Mouse (Mus musculus): ENCODE measurements around the gene Tubd1. TPM values are rescaled to one million over a fixed set of nuclear protein-coding genes. Genes with fewer than 3 reads are reported as not detected.
"Not testable (repeated sequence)": the region's sequence is repeated elsewhere in the genome, so short reads cannot be mapped to it uniquely, and the experiment has no call there.

The Tubd1 gene
- total RNA-seq (2021) = 1 to 10 TPM; 5.3 to 6.8 TPM
- long read RNA-seq, experiment 1, partial matches to known transcripts = 0 of 3 reads
- long read RNA-seq, experiment 1, other reads (novel, unspliced or antisense) = 0 of 3 reads
- long read RNA-seq, experiment 2, partial matches to known transcripts = 0 of 3 reads
- long read RNA-seq, experiment 2, other reads (novel, unspliced or antisense) = 1 of 3 reads

DNA sequence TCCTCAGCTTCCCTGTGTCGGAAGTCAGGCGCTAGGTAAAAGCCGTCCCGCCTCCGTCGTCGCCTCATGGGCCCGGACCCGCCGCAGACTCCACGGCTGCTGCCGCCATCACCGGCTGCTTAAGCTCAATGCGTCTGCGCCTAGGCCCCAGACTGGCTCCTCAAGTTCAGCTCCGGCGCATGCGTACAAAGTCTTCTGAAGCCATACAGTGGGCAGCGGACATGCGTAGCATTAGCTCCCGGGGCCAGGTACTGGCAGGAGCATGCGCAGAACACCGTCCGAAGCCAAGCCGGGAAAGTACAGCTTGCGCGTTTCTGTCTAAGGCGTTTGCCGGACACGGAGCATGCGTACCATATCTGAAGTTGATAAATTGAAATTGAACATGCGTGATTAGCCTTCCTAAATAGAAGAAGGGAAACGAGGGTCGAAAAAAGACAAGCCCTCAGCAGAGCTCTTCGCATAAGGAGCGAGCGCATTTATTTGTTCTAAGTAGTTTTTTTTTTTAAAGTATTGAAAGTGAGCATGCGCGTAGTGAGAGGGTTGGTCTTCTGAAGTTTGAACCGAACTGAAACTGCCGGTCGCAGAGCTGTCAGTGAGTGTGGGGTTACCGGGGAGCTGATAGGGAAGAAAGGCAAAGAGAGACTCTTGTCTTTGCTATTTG is at the start of gene Tubd1, which contains the start of gene Rps6kb1:
TSS of gene Tubd1 (plus strand) at position 353 of the 661 bp plus-strand sequence.
TSS of gene Rps6kb1 (minus strand) at position 167 of the 661 bp plus-strand sequence.
- peak; percentile 98 to 99 for DNase-seq (ENCODE audit: extremely low spot score in 1 of 2, low spot score in 2 of 2)
- no peak for TF ChIP-seq CTCF (IDR thresholded peaks at IDR 0.05)
- intact Hi-C loops (cut with DNase I) = no loop called here
- Histone ChIP-seq H3K4me3 (peak within 1 kb of the TSS; percentile 93), H3K27ac (peak within 1 kb of the TSS; percentile 89)

DNA sequence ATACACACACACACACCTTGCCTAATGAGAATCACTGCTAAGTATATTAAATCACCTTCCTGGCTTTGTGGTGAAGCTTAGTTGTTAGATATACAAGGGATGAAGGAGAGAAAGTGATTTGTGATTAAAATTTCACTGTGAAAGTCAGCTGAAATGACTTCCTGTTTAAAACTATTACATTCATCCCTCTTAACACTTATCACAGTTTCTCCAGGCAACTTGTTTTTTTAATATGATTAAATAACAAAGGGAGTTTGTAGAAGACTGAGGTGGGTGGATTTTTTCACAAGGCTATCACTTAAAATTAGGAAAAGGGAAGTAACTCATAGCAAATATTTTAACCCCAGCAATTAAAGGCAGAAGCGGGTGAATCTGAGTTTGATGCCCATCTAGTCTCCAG is 47.4 kb upstream of the Tubd1 start:
- Histone ChIP-seq H3K4me3 (no peak overlapping the region), H3K27ac (no peak overlapping the region)
- no peak for DNase-seq (ENCODE audit: extremely low spot score in 1 of 2, low spot score in 2 of 2)
- TF ChIP-seq CTCF (IDR thresholded peaks at IDR 0.05) = no peak
- intact Hi-C loops (cut with DNase I) = no loop called here

DNA sequence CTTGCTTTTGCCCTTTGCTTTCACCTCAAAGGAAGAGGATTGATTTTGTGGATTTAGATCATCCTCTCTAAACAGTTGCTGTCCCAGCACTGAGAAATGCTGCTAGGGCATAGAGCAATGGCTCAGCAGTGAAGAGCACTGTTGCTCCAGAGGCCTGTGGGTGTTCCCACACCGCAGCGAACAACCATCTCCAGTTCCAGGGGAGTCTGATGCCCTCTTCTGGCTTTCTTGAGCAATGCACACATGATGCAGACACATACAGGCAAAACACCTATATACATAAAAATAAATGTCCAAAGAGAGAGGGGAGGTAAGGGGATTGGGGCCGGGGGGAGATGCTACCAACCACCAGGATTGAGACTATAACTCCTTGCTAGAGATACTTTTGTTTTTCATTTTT is 46.9 kb upstream of the Tubd1 start:
- no peak overlapping the region for H3K27ac ChIP-seq
- intact Hi-C loops (cut with DNase I) = no loop called here
- peak; percentile 21 for TF ChIP-seq CTCF (IDR thresholded peaks at IDR 0.05)
- DNase-seq (ENCODE audit: extremely low spot score in 1 of 2, low spot score in 2 of 2) = no peak
- no peak overlapping the region for H3K4me3 ChIP-seq

DNA sequence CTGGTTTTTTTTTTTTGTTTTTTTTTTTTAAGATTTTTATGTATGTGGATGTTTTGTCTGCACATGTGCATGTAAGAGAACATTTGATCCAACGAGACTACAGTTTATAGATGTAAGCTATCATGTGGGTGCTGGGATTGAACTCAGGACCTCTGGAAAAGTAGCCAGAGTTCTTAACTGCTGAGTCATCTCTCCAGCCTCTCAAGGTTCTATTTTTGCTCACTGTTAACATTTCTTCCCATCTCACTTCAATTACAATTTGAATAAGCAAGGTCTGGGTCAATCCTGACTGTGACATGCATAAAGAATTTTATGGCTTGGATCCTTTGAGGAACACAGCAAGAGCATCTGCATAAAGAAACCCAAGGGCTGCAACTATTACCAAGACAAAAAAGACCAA is 44.0 kb upstream of the Tubd1 start:
- intact Hi-C loops (cut with DNase I) = no loop called here
- no peak for DNase-seq (ENCODE audit: extremely low spot score in 1 of 2, low spot score in 2 of 2)
- TF ChIP-seq CTCF (IDR thresholded peaks at IDR 0.05) = no peak
- Histone ChIP-seq H3K4me3 (no peak overlapping the region), H3K27ac (no peak overlapping the region)

DNA sequence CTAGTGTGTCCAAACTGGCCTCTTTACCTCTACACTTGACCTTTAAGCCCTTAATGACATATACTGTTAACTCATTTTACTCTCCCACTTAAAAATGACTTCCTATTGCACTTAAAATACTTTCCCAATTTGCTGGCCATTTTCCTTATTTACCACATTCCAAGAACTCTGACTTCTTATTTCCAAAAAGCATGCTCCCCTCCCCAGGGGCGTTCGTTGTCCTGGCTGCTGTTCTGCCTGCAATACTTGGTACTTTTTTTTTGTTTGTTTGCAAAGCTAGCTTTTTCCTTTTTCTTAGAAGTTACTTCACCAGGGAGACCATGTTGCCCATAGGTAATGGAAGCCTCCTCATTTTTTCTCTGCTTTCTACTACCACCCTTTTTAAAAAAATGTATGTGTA is 41.7 kb upstream of the Tubd1 start:
- intact Hi-C loops (cut with DNase I) = no loop called here
- H3K27ac ChIP-seq = no peak overlapping the region
- TF ChIP-seq CTCF (IDR thresholded peaks at IDR 0.05) = no peak
- no peak overlapping the region for H3K4me3 ChIP-seq
- no peak for DNase-seq (ENCODE audit: extremely low spot score in 1 of 2, low spot score in 2 of 2)

DNA sequence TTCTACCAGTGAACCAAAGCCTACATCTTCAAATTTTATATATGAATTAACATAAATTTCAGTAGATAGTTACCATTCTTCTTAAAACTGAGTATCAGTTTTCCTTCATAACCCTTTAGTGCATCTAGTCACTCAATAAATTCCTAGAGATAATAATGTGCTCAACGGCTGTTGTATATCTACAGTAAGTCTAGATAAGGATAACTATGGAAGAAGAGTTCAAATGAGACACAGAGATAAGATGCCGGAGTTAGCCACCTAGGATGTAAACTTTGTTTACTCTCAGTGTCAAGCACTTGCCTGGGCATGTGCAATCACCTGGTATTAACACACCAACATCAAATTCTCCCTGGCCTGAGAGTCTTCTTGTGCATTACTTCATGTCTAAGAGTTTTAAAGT is 37.5 kb upstream of the Tubd1 start:
- Histone ChIP-seq H3K27ac (no peak overlapping the region), H3K4me3 (no peak overlapping the region)
- TF ChIP-seq CTCF (IDR thresholded peaks at IDR 0.05) = no peak
- intact Hi-C loops (cut with DNase I) = no loop called here
- no peak for DNase-seq (ENCODE audit: extremely low spot score in 1 of 2, low spot score in 2 of 2)

DNA sequence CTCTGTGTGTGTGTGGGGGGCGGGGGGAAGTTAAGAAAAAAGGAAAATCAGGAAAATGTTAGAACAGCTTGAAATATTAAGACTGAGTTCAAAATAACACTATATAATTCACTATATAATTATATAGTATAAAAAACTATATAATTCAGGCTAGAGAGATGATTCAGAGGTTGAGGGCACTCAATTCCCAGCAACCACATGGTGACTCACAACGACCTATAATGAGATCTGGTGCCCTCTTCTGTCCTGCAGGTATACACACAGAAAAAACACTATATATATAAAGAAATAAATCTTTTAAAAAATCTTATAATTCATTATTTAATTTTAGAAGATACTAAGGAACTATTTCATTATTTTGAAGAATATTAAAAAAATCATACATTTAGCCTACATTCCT is 36.8 kb upstream of the Tubd1 start:
- intact Hi-C loops (cut with DNase I) = no loop called here
- no peak overlapping the region for H3K27ac ChIP-seq
- TF ChIP-seq CTCF (IDR thresholded peaks at IDR 0.05) = no peak
- no peak for DNase-seq (ENCODE audit: extremely low spot score in 1 of 2, low spot score in 2 of 2)
- no peak overlapping the region for H3K4me3 ChIP-seq

DNA sequence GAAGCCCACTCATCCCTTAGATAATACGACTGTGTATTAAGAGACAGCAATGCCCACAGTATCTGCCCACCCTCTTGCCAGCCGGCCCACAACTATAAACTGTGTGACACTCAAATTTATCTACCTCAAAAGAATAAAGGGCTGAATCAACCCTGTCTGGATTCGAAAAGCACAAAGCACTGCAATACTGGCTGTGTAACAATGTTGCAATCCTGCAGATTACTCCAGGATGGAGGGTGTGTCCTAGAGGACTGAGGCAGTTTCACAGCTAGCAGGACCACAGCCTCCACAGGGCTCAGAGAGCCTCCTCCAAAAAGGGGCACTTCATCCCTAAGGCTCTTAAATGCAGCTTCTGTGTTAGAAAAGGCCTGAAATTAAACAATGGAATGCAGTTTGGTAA is 28.2 kb upstream of the Tubd1 start:
- Histone ChIP-seq H3K4me3 (no peak overlapping the region), H3K27ac (no peak overlapping the region)
- intact Hi-C loops (cut with DNase I) = no loop called here
- no peak for DNase-seq (ENCODE audit: extremely low spot score in 1 of 2, low spot score in 2 of 2)
- no peak for TF ChIP-seq CTCF (IDR thresholded peaks at IDR 0.05)

DNA sequence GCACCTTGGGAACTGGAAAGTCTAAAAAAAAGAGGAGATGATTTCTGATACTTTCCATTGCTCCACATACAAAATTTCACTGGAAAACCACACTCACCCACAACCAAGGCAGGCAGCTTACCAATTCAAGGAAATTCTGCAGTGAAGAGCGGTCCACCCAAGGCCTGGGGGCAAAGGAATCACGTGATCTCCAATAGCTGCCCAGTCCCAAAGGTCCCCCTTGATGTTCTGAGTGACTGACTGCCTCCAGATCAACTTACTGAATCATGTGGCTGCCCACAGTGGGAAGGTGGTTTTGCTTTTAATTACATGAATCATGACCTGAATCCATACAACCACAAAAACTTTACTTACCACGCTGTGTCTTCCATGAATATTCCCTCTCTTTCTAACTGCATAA is 27.6 kb upstream of the Tubd1 start:
- DNase-seq (ENCODE audit: extremely low spot score in 1 of 2, low spot score in 2 of 2) = no peak
- Histone ChIP-seq H3K4me3 (no peak overlapping the region), H3K27ac (no peak overlapping the region)
- no peak for TF ChIP-seq CTCF (IDR thresholded peaks at IDR 0.05)
- intact Hi-C loops (cut with DNase I) = no loop called here

DNA sequence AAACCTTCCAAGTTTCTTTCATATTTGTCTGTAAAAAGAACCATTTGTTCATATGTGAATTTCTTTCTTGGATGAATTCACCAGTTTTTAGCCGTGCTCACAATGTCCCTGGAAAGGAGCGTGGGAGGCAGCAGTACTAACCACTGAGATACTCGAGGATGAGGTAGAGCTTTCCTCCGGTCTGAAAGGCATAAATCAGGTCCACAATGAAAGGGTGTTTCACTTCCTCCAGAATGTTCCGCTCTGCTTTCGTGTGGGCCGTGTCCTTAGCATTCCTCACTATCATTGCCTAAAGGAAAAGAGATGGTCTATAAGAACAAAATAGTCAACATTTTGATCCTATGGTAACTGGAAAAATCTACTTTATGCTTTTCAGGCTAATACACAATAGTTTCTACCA is 25.0 kb upstream of the Tubd1 start:
- no peak for DNase-seq (ENCODE audit: extremely low spot score in 1 of 2, low spot score in 2 of 2)
- intact Hi-C loops (cut with DNase I) = no loop called here
- Histone ChIP-seq H3K4me3 (no peak overlapping the region), H3K27ac (no peak overlapping the region)
- no peak for TF ChIP-seq CTCF (IDR thresholded peaks at IDR 0.05)

DNA sequence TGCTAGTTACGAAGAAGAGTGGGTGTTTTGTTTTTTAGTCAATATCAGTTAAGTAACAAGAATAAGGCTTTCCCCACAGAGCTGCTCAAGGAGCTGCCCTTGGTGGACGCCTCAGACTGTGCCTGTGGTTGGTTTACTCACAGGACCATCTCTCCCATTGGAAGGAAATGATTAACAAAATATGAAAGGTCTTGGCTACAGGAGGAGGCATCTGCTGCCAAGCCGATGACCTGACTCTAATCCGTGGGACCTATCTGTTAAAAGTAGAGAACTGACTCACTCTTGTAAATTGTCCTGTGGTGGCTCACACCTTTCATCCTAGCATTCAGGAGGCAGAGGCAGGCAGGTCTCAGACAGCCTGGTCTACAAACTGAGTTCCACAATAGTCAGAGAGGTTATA is 17.3 kb upstream of the Tubd1 start:
- no peak for DNase-seq (ENCODE audit: extremely low spot score in 1 of 2, low spot score in 2 of 2)
- TF ChIP-seq CTCF (IDR thresholded peaks at IDR 0.05) = no peak
- intact Hi-C loops (cut with DNase I) = no loop called here

DNA sequence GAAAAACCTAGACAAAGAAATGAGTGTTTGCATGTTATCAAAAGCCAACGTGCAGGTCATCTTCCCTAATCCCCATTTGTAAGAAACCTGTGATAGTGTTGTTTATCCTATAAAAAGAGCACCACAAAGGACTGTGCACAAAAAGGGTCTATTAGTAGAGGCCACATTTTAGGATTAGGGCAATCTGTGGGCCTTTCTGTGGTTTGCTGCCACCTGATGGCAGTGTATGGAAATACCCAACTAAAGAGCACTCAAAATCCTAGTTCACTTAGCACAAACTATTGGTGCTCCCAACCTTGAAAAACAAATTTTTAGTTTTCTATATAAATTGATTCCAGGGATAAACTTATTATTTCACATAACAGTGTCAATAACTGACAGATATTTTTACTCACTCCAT is 12.0 kb upstream of the Tubd1 start:
- Histone ChIP-seq H3K27ac (no peak overlapping the region), H3K4me3 (no peak overlapping the region)
- TF ChIP-seq CTCF (IDR thresholded peaks at IDR 0.05) = peak; percentile 79
- no peak for DNase-seq (ENCODE audit: extremely low spot score in 1 of 2, low spot score in 2 of 2)
- intact Hi-C loops (cut with DNase I) = no loop called here

More for the DNA sequence above, 17.3 kb upstream of the Tubd1 start:
- Histone ChIP-seq H3K27ac (no peak overlapping the region), H3K4me3 (no peak overlapping the region)

DNA sequence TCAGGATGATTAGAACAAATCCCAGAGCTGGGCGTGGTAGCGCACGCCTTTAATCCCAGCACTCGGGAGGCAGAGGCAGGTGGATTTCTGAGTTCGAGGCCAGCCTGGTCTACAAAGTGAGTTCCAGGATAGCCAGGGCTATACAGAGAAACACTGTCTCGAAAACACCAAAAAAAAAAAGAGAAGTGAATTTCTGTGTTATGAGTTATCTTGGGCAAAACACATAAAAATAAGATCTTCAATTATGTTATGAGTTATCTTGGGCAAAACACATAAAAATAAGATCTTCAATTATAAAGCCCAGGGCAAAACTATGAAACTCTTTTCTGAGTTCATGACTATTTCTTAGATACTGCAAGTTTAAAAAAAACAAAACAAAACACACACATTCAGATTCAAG is 11.5 kb upstream of the Tubd1 start:
- intact Hi-C loops (cut with DNase I); DNase-seq (ENCODE audit: extremely low spot score in 1 of 2, low spot score in 2 of 2); H3K4me3 ChIP-seq; H3K27ac ChIP-seq: not testable (repeated sequence)
